Mouse (Mus musculus) urinary bladder, adult 18-20 months (tissue): ENCODE measurements around the gene 2810408A11Rik.

Experiments
- DNase-seq, 2 experiments: peaks; one replicate each; pipeline ENCODE4 v3.0.0; 2022; ENCODE audit warnings: low spot score in 2 of 2, mixed read lengths in 2 of 2

Gene 2810408A11Rik

GRCm38 (mm10) chr11:69849128-69849527 lies 51.7 kb downstream of the 2810408A11Rik start:
- no peak for DNase-seq

GRCm38 (mm10) chr11:69848021-69848420 lies 52.8 kb downstream of the 2810408A11Rik start:
- no peak for DNase-seq
